Mouse (Mus musculus) thymus, postnatal 14 days (tissue): ENCODE data around the gene Tas1r2.
A peak's percentile ranks its signal among the peaks of the same experiment; 100 is the strongest.

Source experiments
- DNase-seq: peaks from one replicate; pipeline ENCODE4 v3.0.0; 2021

Gene Tas1r2

DNA sequence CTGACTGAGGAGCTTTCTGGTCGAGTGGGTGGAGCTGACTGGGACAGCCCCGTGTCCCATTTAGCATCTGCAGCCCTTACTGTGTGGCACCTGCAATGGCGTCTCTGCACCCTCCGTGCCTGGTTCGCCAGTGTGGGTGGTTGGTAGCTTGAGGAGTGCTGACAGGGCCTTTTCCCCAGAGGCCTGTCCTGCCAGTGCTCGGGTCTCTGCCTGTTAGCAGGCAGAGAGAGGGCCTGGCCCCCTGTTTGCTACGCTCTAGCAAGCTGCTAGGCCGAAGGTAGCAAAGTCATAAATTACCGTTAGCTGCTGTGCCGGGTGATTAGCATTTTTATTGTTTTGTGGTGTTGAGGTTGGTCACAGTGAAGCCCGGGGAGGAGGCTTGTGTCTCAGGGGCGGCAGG is 13.5 kb upstream of the Tas1r2 start:
- DNase-seq: no peak

GRCm38 (mm10) chr4:139640333-139640732 is 13.0 kb upstream of the Tas1r2 start:
- DNase-seq: no peak

DNA sequence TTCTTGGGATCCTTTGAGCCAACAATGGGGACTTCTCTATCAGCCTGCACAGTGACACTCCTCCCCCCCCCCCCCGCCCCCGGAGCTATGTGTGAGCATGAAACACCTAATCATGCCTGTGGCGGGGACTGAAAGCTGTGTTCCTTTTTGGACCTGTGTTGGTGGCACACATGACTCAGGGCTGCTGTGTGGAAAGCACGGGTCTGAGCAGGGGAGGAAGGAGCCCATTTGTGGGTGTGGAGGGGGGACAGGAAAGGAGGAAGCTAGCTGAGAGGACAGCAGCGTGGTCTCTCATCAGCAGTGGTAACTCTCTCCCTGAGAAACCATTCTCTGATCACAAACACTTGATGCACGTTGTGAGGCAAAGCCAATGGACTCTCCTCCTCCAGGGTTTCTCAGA is 12.6 kb upstream of the Tas1r2 start:
- no peak for DNase-seq

GRCm38 (mm10) chr4:139641829-139642425 is 11.4 kb upstream of the Tas1r2 start:
- DNase-seq: peak; percentile 52

DNA sequence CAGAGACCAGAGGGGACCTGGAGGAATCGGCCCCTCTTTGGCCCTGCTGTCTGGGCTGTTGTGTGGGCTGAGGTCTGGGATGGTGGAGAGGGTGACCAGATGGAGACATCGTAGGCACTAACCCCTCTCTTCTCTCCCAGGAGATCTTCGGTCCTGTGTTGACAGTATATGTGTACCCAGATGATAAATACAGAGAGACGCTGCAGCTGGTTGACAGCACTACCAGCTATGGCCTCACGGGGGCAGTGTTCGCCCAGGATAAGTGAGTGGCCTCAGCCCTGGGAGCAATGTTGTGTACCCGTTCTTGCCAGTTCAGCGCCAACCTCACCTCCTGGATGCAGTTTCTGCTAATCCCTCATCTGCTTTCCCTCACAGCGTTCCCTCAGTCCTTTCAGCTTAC is 9.4 kb upstream of the Tas1r2 start:
- DNase-seq: peak; percentile 79

DNA sequence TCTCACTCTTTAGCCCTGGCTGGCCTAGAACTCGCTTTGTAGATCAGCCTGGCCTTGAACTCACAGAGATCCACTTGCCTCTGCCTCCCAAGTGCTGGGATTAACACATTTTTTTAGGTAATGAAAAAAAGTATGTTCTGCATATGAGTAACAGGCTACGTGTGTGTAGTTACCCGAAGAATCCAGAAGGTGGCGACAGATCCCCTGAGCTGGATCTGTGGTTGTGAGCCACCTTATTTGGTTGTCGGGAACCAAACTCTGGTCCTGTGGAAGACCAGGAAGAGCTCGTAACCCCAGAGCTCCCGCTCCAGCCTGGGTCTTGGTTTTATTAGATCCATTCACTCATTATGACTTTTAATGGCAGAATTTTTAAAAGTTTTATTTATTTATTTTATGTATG is 6.4 kb upstream of the Tas1r2 start:
- DNase-seq: no peak

- DNase-seq: no peak
These were observed 3.1 kb upstream of the Tas1r2 start for GRCm38 (mm10) chr4:139650086-139650743.

GRCm38 (mm10) chr4:139650907-139651306 is 2.4 kb upstream of the Tas1r2 start:
- DNase-seq: no peak

DNA sequence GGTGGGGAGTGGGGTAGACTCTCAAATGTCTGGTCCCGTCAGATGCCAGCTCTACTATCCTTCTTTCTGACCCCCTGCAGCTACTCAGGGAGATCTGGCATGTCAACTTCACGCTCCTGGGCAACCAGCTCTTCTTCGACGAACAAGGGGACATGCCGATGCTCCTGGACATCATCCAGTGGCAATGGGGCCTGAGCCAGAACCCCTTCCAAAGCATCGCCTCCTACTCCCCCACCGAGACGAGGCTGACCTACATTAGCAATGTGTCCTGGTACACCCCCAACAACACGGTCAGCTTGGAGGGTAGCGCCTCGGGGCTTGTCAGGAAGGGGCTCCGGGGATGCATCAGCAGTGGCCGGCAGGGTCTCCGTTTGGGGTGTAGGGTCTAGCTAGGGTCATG is 8.6 kb downstream of the Tas1r2 start:
- no peak for DNase-seq

DNA sequence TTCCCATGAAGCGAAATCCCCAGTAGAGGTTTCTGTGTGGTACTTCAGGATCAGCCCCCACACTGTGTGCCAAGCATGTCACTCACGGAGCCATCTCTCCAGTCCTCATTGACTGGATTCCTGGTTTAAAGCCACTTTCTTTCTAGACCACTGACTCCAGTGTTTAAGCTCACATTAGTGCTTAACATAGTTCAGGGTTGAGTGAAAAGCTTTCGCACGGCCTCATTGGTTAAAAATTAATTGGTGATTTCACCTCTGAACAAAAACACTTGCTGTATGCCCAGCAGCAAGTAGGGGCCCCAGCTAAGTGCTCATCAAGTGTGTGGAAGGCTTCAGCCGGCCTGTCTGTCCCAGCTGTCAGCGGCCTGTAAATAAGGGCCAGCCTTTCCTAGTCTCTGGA is 14.3 kb downstream of the Tas1r2 start:
- DNase-seq: no peak

DNA sequence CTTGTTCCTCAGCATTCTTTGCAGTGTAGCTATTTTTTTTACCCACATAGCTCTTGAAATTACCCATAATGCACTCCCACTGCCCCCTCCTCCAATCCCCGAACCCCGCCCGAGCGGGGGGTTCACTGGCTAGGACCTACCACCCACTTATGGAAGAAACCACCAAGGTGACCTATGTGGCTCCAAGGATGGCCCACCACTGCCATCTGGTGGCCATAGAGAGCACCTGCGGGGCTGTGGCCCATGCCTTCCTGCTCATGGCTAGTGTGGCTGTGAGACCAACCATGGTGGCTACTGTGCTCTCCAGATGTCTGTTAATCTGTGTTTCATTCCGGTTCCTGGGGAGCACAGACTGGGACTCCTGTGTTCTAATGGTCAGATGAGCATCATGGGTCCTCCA is 16.5 kb downstream of the Tas1r2 start:
- peak; percentile 60 for DNase-seq

DNA sequence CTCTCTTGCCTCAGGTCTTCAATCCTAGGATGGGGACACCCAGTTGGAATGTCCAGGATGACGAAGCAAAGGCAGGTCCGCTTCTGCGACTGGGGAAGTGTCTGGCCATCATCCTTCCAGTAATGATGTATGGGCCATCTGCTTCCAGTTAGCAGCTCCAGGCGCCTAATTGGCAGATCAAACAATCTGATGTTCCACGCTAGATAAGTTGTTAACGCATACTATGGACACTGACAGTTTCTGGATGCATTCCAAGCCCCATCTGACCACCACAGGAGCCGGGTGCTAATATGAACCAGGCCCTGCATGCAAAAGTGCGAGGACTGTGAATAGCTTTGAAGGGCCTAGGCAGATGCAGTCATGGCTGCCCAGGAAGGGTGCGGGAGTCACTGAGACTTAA is 22.4 kb downstream of the Tas1r2 start:
- DNase-seq: no peak

DNA sequence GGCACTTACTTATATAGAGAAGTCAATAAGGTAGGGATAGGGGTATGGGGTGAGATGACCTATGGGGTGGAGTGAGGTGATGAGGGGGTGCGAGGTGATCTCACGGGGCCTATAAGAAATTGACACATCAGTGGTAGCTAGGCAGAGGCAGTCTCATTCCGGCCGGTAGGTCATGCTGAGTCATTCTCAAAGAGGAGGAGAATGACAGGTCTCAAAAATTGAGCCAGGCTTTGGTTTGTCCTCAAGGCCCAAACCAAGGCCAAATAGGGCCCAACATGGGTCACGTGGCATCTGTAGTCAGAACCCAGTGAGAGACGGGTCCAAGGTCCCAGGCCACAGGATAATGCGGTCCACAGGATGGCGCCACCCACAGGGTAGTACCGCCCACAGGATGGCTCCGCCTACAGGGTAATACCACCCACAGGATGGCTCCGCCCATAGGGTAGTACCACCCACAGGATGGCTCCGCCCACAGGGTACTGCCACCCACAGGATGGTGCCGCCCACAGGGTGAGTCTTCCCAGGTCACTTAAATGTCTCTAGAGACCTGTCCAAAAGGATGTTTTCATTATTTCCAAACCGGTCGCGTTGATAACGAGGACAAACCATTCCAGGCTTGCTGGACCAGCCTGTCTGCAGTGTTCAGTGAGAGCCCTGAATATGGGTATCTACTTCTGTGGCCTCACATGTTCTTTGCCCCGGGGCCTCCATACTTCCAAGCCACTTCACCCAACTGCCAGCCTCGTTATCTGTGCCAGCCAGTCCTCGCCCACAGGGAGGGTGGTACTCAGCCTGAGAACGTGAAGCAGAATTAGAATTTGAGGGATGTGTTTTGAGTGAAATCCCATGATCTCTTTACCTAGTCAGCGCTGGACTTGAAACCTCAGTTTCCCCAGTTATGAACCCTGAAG is 30.6 kb downstream of the Tas1r2 start:
- no peak for DNase-seq

DNA sequence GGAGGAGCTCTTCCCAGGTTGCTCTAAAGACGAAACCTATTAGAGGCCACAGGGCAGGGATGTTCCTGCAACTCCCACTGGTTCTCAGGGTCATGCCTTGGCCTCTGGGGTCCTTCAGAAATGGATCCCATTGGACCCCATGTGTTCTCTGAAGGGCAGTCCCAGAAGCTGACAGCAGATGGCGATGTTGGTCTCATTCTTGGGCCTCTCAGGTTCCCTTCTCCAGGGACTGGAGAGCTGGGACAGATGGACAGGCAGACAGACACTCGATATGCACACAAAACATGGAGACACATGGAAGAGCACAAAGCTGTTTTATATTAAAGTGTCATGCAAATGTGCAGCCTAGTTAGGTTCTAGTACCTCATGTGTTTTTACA is 31.3 kb downstream of the Tas1r2 start:
- DNase-seq: peak; percentile 32

GRCm38 (mm10) chr4:139688058-139688457 is 34.7 kb downstream of the Tas1r2 start:
- DNase-seq: no peak

- no peak for DNase-seq
These were observed 36.4 kb downstream of the Tas1r2 start for GRCm38 (mm10) chr4:139689627-139690269.

DNA sequence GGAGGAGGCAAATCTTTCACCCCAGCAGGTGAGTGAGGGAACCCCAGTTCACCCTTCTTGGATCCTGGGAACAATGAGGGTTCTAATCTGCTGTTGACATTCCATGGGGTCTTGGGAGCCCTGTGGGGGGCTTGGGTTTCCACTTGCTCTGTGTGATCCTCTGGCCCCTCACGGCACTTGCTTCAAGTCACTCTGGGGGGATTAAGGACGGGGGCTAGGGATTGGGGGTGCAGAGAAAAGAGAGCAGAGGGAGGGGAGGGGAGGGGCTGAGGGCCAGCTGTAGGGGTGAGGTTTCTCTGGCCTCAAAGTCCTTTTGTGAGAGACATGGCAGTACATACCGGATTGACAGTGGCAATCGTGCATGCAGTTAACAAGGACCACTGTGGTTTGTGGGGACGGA is 40.0 kb downstream of the Tas1r2 start:
- no peak for DNase-seq

- DNase-seq: no peak
These were observed 44.4 kb downstream of the Tas1r2 start for GRCm38 (mm10) chr4:139697755-139698154.

DNA sequence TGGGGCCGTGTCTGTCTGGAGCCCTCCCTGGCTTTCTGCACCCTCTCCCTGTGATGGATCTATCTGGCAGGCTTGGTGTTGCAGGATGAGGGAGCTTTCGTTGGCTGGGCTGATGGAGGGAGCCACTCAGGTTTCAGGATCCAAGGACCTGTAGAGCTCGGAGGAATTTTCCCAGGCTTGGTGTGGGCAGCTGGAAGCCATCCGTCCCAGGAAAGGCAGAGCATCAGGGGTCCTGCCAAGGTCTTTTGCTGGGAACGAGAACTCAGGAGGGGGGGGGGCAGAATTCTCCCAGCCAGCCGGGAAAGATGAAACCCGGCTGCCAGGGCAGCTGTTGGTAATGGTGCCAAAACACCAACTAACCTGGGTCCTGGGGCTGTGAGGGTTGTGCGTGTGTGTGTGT is 45.3 kb downstream of the Tas1r2 start:
- DNase-seq: no peak

DNA sequence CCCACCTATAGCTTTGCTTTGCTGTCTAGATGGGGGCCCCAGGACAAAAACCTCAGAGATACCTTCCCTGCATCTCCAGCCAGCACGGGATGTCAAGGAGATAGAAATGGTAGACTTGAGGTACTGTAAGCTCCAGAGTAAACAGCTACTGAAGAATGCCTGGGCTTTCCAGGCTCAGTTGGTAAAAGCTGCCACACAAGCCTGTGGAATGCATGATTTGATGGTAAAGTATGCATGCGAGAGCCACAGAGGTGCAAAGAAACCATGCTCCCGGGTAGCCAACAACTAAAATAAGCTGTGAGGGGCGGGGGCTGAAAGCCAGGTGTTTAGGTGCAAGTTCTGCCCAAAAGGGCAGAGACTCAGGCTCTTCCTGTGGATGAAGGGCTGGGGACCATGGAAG is 49.6 kb downstream of the Tas1r2 start:
- no peak for DNase-seq

DNA sequence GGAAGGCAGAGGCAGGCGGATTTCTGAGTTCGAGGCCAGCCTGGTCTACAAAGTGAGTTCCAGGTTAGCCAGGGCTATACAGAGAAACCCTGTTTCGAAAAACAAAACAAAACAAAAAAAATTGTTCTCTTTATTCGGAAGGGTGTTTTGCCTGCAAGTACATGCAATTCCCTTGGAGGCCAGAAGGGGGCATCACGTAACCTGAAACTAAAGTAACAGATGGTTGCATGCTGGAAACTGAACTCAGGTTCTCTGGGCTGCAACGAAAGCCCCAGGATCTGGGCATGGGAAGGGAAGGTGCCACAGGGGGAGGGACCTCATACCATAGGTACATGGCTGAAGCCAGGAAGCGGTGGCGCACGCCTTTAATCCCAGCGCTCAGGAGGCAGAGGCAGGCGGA is 50.1 kb downstream of the Tas1r2 start:
- DNase-seq: peak; percentile 19

GRCm38 (mm10) chr4:139705986-139706385 is 52.6 kb downstream of the Tas1r2 start:
- no peak for DNase-seq
